Mouse (Mus musculus): ENCODE results near the gene Mmp28.

GRCm38 (mm10) chr11:83443824-83444223 is 19.0 kb downstream of the Mmp28 start:
- TF ChIP-seq CTCF (IDR thresholded peaks at IDR 0.05; ENCODE audit: borderline replicate concordance, insufficient read depth, low read depth, low read length) (no peak), POLR2A (IDR thresholded peaks at IDR 0.05; ENCODE audit: borderline replicate concordance, insufficient read depth, low read length) (no peak)
